Mouse (Mus musculus) cerebellum, adult (tissue): ENCODE results near the gene Dusp11.
"Not testable (repeated sequence)": the region's sequence is repeated elsewhere in the genome, so short reads cannot be mapped to it uniquely, and the experiment has no call there.

Source experiments
- ATAC-seq: cut with Nextera tagmentation; 2 replicates; pipeline ENCODE4 v1.9.2; 2017; ENCODE audit warnings: mild to moderate bottlenecking, moderate library complexity, mixed read lengths; ENCODE audit not compliant: insufficient number of reproducible peaks, low FRiP score, low TSS enrichment

The Dusp11 gene

DNA sequence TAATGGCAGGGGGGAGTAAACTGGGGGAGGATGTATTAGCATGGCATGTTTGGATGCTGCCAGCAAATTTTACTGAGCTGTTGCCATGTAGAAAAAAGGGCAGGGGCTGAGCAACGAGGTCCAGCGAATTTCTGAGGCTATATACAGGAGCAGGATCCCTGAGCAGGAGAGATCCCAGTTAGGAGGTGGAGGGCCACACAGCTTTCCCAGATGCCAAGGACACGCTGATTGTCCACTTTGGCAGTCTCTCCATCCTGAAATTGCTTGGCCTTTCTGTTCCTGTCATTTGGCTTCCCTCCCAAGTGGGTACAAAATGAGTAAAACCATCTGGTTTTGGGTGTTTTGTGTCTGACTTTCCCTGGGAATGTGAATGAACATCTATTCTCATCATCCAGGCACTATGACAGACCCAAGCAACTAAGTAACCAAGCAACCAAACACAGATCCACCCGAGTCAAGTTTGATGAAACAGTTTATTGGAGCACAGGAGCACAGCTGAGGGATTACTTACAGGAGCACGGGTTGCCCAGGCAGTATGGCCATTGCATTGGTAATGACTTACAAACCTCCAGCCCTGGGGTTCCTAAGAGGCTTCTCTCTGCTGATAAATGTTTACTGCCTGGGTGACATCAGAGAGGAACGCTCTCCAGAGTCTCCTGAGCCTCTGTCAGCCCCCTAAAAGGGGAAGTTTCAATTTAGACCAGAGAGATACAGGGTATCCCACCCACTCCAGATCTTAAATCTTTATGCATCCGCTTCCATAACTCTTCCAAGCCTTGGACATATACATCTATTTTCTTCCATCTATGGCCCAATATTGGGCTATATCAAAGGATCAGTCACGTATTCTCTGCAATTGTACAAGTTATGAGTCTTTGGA lies 62.6 kb downstream of the Dusp11 start:
- ATAC-seq = not testable (repeated sequence)

DNA sequence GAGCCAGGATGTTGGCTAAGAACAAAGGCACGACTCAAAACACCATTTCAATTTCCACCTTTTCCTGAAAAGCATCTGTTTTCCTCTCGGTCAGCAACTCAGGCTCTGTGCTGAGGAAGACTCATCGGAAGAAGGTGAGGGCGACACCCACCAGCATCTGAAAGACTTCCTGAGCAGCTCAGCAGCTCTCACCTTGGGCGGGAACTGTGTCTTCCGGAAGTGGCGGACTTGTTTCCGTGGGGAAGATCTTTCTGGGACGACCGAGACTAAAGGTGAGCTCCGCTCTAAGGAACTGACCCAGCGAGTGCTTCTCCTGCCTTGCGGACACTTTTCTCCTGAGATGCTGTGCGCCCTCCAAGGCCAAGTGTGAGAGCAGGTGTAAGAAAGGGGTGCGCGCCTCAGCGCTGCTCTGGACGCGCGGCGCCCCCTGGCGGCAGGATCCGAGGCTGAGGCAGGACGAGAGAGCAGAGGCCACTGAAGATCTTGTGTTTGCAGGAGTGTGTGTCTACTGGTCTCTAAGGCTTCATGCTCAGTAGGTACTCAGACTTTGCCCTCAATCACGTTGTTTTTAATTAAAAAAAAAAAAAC lies 66.3 kb downstream of the Dusp11 start:
- not testable (repeated sequence) for ATAC-seq
